Mouse (Mus musculus) testis, postnatal 14 days (tissue): ENCODE results near the gene Zscan10.

Experiments used
- DNase-seq: peaks from one replicate; pipeline ENCODE4 v3.0.0; 2021; ENCODE audit warnings: low spot score

Gene Zscan10

DNA sequence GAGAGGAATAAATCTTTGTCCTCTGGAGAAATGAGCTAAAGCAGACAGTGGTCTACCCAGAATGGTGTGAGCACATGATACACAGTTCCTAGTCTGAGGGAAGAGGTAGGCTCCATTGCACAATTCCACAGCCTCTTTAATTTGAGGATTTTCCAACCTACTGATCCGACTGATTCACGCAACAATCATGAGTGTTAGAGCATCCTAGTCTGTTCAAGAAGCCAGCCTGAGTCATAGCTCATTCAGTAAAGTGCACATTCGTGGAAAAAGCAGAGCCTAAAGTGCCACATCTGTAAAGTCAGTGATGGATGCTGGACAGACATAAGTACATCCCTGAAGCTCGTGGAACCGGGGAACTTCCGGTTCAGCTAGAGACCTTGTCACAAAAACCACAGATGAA is 50.7 kb downstream of the Zscan10 start:
- no peak for DNase-seq

DNA sequence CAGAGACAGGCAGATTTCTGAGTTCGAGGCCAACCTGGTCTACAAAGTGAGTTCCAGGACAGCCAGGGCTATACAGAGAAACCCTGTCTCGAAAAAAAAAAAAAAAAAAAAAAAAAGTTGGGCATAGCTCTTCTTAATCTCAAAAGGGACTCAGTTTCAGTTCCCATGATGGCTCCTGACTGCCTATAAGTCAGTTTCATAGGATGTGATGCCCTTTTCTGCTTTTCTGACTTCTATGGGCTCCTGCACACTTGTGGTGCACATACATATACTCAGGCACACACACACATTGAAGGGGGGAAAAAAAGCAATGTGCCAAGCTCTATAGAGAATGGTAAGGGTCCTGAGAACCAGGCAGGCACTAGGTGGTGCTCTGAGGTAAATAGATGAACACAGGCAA is 52.7 kb downstream of the Zscan10 start:
- DNase-seq = no peak

DNA sequence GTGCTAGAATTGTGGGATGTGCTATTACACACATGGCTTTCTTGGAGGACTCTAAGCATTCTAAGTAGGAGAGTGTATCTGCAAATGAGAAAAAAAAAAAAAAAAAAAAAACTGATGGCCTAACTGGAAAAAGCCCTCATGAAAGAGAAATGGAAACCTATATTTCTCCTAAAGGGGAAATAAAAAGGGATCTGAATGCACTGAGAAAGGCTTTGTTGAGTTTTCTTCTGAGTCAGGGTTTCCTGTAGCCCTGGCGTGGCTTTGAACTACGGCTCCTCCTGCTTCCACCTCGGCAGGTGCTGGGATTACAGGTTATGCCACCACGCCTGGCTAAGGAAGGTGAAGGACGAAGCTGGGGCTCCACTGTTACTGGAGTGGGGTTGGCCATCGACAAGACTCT is 53.3 kb downstream of the Zscan10 start:
- no peak for DNase-seq

- no peak for DNase-seq
Measured at GRCm38 (mm10) chr17:23654410-23654809, 53.8 kb downstream of the Zscan10 start.

GRCm38 (mm10) chr17:23658450-23658849 is 57.8 kb downstream of the Zscan10 start:
- DNase-seq = no peak

- no peak for DNase-seq
Measured at GRCm38 (mm10) chr17:23660117-23660875, 59.6 kb downstream of the Zscan10 start, which contains the start of gene Bicdl2. Gene Bicdl2 (plus strand): TSS chr17:23660506.
